Mouse (Mus musculus) spleen, postnatal 14 days (tissue): Measurements from ENCODE around the gene Kif16b.
A peak's percentile ranks its signal among the peaks of the same experiment; 100 is the strongest.

ENCODE experiments used
- DNase-seq, 2 experiments: peaks; one replicate each; pipeline ENCODE4 v3.0.0; 2021 to 2022; ENCODE audit warnings: low spot score in 2 of 2

The Kif16b gene

DNA sequence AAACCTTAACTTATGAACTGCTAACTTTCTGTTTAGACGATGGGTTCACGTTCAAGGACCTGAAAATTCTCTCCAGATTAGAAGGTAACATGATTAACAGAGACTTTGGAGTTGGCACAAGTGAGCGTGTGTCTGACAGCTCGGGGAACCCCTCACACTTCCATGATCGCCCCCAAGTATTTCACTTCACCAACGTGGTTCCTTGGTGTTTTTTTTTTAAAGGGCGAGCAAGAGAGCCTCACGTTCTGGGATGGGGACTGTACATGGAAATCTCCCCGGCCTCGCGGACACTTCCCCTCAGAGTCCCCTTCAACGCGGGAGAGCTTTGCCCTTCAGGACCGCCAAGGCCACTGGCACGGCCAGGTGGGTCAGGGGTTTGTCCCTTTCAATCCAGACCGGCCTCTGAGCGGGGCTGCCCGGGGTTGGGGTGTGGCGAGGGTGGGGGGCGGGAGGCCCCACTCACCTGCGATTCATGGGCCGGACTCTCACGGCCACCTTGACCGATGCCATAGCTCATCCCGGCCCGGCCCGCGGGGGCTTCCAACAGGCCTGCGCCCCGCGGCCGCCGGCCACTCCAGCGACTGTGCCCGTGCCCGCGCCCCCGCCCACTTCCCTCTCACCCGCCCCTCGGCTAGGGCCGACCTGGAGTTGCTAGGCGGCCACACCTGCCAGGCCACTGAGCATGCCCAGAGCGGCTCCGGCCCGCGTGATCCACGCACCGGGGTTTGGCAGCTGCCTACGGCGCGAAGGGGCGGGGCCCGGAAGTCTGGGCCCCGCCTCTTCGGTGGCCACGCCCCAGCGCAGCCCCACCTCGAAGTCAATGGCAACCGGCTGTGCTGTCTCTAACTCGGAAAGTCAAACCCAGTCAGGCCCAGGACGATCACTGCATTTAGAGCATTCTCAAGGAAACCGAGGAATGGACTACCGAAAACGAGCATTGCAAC, at the start of gene Kif16b:
Gene Kif16b (minus strand): TSS at position 670 of the 944 bp plus-strand sequence.
- peak; percentile 86 to 89 for DNase-seq

DNA sequence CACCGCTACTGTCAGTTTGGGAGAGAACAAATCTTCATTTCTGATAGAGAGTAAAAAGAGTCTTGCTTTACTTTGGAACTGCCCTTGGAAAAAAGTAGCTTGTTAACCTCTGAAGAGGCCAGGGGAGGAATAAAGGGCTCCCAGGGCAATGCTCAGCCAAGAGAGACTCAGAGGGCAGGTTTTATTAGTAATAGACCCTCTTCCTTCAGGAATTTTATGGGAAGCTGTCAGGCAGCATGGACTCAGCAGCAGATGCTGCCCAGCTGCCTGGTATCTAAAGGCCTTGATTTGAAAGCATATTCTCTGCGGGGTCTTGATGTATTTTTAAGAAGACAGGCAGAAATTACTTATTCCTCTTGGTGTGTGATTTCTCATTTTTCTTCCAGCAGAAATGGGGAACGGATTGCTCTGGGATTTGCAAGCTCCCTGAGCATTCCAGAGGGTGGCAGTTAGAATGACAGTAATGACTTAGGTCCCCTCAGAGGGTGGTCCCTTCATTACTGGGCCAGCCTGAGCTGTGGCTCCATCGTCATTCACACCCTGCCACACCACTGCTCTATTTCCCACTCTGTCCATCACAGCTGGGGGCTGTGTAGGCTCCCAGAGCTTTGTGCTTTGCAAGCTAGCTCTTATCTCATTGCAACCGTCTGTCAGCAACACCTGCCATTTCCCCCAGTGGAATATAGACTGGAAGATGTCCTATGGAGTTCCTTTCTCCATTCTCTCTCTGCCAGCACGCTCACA, 39.7 kb upstream of the Kif16b start:
- no peak for DNase-seq

DNA sequence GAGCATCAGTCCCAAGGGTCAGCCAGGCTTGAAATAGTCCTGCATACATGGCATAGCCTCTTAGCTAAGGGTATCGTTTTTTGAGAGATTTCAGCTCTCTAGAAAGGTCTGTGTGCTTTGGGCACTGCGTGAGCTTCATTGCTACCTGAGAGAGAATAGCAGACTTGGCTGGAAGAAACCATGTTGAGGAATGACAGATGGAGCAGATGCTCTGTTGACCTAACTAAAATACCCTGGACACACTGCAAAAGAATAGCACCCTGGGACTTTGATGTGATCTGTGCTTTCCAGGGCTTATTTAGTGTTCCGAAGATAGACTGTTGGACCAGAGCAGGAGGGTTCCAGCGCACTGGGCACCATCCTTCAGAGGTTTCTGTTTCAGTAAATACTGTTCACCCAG, 29.1 kb upstream of the Kif16b start:
- no peak for DNase-seq

DNA sequence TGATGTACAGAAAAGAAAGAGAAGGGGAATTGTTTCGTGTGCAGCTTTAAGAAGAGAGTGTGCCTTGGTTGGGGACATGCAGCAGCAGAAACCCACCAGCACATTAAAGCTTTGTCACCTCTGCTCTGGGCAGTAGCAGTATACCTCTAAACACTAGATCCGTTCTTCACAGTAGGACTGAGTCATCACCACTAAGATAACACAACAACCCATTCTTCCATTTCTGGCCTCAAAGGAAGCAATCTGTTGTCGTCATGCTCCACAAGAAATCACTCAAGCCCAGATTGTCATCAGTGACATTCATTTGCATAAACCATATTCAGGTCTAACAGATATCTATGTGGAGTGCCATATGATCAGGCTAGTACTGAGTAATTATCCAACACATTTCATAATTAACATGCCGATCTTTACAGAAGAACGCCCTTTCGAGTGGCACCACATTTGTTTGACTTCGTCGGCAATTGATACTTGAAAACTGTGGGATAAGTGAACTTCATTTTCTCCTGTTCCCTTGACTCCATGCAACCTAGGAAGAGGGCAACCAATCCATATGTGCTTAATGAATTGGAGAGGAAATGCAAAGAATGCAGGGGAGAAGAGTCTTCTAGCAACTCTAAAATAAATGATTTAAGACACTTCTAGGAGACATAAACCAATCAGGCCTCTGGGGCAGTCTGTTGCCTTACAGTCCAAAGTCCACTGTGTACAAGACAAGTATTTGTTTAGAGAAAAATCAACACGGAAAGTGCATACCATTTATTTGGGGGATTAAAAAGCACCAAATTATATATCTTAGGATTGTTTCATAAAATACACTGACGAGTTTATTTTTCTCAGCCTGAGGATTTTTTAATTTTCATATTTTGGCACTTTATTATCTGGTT, 28.1 kb upstream of the Kif16b start:
- no peak for DNase-seq

DNA sequence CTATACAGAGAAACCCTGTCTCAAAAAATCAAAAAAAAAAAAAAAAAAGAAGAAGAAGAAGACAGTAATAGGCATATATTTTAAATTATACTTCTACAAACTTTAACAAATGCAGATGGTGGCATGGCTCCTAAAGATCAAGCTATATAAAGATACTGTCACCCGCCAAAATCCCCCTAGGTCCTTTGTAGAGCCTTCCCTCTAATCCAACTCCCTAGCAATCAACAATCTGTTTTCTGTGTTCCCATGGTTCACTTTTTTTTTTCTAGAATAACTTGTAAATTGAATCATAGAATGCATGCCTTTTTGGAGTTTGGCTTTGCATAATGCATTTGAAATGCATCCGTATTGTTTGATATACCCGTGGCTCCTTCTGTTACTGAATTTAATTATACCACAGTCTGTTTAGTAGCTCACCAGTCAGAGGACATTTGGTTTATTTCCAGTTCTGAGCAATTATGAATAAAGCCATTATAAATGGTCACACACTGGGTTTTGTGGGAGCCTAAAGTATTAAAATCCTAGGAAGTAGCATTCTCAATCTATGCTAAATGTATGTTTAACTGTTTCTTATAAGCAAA, 9.6 kb upstream of the Kif16b start:
- DNase-seq, result no peak

DNA sequence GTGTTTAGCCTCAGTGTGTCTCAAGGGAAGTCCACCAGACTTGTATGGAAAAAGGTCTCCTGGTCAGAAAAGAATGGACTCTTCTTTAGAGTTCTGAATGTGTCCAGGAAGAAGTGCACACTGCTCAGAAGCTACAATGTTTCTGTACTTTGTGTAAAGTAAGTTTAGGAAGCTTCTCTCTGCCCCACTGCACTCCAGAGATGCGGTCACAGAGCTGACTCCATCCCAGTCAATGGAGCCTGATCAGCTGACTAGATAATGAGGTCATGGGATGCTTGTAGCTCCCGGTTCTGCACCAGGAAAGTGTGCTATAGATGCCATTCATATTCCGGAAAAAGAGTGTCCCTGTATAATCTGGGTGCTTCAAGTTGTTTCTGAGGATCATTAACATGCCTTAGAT, 7.9 kb upstream of the Kif16b start:
- DNase-seq, result no peak

DNA sequence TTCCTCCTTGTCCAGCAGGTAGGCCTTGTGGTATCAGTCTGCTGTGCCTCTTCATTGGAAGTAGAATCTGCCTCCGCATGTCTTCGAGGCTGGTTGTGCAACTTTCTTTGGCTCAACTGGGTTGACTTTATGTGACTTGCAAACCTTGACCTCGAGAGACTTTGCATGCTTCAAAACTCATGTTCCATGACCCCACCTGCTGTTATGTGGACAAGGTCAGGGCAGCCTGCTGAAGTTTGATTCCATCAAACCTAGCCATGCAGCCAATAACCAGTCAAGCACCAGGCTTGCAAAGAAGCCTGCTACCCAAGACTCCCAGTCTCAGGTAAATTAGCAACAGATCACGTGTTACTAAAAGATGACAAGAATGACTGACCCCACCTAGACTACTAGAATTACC, 5.7 kb upstream of the Kif16b start:
- DNase-seq, result no peak

DNA sequence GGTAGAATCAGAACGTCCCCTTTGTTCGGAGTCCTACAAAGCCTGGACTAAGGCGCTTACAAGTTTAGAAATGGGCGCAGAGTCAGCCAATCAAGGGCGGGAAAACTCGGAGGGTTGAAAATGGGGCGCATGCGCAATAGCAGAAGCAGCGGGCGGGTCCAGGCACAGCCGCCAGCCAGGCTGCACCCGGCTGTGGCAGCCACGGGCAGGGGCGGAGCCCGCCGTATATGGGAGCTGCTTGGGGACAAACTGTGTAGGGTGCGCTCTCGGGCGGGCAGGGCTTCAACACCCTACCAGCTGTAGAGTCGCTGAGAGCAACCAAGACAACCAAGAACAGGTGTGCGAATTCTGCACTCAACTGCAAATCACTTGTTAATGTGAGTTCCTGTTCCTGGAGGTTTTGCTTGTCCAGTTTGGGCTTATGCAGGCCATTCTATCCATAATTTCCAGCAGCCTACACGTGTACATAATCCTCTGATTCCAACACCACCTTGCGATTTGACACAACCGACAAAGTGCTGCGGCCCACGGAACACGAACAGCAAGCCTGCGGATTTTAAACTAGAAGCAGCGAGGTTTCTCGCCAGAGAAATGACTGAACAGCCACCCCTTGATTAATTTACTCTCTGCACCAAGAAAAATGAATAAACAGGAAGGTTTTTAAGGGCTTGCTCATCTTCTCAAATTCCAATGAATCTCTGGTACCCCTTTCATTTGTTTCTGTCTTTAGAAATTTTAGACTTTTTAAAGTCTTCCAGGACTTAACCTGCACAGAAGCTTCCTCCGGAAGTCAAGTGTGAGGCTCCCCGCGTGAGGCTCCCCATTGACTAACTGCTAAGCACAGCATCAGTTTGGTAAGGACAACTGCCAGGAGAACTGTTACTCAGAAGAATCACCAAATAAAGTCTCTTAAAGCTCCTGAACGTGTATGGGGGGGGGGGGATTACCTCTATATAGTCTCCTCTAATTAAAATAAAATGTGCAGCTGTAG, 1.9 kb upstream of the Kif16b start:
- peak; percentile 85 to 89 for DNase-seq

DNA sequence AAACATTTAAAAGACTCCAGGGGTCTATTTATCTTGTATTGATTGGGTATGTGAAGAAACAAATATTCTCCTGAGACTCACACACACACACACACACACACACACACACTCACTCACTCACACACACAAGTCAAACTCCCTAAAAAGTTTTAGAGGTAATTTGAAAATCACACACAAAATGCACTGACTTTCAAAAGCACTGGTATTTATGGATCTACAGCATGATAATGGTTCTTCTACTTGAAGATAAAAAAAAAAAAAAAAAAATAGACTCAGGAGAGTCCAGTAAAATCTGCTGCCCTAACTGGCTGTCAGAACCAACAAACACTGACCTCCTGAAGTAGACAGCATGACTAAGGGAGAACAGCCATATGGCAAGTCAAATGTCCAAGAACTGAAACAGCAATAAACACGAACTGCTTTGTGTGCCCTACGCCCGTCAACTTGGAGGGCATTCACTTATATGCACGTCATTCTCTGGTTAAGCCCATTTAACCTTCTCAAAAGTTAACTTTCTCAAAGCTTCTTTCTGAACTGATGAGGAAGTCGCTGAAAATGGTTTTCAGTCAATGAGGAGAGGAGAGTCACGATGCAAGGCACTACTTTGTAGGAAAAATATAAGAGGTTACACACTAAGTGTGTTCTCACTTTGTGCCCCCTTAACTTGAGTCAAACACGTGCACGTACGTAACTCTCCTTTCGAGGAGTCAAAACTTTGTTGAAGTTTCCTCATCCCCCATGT, 1.0 kb downstream of the Kif16b start:
- no peak for DNase-seq

DNA sequence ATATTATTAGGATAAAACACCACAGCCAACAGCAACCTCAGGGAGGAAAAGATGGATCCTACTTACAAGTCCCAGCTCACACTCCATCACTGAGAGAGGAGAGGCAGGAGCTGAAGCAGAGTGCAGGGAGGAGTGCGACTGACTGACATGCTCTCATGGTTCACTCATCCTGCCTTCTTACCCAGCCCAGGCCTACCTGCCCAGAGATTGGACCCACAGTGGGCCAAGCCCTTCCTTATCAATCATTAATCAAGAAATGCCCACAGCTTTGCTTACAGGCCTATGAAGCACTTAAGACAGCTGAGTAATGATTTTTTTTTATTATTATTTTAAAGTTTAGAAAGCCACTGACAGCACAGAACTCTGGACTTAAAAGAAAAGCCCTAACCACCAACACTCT, 7.6 kb downstream of the Kif16b start:
- no peak for DNase-seq

DNA sequence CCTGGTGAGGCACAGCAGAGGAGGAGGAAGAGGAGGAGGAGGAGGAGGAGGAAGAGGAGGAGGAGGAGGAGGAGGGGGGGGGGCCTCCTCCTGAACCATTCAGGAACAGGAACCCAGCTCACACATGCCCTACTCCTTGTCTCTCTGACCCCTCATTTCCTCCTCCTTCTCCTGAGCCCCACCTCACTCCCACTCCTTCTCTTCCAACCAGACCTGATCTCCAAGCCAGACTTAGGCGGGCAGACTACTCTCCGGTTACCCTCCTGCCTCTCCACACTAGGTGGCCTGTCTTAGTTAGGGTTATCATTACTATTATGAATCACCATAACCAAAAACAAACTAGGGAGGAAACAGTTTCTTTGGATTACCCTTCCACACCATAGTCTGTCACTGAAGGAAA, 10.0 kb downstream of the Kif16b start:
- DNase-seq, result no peak

DNA sequence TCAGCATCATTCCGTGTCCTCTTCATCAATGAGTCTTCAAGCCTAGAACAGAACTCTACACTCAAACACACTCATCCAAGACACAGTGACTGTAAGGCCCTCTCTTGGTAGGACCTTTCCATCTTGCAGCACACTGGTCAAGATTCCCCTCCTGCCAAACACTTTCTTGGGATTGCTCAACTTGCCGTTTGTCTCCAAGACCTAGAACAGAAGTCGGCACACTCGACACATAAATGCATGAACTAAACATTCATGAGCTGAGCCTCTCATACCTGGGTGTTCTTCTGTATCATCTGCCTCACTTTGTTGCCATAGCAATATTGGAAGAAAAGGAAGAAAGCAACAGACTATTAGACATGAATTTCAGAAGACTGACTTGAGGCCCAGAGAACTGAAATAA, 16.9 kb downstream of the Kif16b start:
- DNase-seq, result no peak

DNA sequence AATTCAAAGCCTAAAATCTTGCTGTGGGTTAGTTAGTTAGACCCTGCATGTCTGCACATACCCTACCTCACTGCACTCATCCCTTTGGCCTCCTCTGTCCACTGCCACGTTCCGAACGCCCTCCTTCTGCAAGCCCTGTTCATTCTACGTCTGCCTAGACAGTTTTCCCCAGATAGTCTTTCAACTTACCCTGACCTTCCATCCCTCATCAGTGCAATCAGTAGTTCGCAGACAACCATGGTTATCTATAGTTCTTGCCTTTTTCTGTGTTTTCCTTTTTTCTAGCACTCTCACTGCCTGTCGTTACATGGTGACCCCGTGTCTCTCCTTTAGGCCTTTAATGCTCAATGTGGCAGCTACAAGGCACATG, 17.7 kb downstream of the Kif16b start:
- DNase-seq, result no peak

DNA sequence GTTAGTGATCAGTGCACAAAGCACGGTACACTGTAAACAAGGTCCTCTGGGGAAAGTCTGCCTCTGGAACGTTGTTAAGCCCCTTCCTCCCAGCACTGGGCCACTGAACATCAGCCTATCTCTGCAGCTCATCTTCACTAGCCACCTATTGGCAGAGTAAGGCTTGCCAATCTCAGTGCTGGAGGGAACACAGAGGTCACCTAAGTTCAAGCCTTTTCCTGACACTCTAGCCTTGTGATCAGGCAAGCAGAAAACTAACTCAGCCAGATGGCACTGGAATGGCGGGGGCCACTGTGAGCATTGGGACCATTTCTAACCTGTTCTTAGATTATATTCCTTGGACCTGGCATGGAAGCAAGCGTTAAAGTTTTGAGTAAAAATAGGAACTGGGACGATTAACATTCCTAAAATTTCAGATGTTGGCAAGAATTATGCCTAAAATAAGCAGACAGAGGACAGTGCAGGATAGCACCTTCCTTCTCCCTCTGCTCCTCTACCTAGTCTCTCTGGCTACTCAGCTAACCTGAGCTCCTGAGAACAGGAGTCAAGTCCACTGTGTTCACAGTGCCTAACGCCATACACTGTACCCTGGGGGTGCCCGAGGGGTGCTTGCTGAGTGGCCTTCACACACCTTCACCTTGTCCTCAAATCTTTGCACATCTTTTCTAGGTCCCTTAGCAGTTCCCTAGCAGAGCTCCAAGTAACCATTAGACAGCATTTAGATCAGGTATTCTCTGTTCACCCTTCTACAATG, 18.3 kb downstream of the Kif16b start:
- no peak for DNase-seq

DNA sequence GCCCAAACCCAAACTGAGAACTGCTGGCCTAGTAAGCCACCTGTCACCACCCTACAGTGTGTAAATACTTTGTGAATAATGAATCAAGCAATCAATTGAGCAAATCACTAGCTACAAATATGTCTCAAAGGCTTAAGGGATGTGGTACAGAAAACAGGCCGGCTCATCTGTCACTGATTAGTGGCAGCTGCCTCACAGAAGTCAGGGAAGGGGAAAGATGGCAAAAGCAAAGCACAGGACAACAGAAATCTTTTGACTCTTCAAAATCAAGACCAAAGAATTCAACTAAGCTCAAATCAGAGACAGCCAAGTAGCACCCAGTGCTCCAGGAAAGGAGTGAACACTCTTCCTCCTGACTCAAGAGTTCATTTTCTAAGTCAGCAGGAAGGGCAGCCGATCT, 18.9 kb downstream of the Kif16b start:
- no peak for DNase-seq

DNA sequence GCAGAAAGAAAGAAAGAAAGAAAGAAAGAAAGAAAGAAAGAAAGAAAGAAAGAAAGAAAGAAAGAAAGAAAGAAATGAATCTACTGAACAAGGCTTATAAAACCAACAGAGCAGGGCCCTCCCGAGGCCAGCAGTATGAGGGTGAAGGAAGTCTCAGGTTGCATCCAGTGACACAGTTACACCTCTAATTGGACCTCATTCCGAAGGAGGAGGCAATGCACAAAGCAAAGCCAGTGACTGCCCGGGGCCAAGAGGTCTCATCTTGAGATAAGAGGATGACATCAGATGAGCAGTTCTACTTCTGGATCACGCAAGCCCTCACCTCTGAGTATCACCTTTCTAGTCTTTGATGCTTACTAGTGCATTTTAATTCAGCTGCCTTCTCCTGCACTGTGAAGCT, 20.2 kb downstream of the Kif16b start:
- DNase-seq, result no peak

DNA sequence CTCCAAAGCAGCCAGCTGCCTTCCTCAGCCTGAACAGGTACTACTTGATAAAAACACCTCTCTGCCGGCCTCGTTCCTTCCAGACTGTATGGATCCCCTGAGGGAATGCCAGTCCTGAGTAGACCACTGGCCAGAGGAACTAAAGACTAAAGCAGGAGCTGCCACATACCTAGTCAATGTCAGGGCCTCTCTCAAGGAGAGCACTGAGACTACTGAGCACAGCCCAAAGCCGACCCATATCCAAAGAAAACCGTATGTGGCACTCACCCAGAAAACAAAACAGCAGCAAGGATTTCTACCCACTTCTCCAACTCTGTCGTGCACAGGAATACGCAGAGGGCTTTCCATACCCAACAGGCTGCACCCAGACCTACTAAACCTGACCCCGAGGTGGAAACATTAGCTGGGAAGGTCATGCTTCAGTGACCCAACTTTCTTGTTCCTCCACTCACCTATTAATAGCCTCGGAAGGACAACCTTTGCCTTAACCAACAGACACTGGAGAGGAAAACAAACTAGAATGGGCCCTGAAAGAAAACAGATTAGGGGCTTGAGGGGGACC, 22.0 kb downstream of the Kif16b start:
- DNase-seq, result no peak

DNA sequence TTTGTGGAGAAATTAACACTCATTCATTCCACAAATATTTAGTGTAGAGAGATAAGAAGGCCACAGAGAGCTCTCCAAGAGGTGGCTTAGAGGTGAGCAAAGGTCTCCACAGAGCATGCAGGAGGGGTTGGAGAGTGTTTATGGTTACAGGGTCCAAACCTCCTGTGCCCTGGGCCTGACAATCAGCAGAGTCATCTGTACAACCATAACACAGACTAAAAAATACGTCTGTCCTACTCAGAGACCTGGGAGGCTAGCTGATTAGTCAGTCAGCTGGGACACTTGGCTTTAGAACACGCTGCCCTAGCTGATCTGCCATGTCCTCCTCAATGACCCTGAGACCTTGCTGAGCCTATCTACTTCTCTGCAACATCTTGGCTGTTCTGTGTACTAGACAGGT, 24.7 kb downstream of the Kif16b start:
- no peak for DNase-seq

DNA sequence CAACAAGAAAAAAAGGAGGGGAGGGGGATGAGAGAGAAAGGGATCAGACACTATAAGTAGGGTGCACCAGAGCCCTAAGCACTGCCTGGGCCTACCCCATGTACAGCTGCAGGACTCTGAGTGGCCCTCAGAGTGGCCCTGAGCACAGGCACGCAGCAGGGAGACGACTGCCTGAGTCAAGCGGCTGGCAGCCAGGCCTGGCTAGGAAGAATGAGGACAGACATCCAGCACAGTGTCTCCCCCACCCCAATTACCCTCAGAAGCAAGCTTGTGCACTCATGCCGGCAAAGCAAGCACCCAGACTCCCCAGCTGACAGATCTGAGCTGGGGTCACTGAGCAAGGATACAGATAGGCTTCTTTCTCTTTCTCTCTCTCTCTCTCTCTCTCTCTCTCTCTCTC, 25.4 kb downstream of the Kif16b start:
- DNase-seq, result no peak
